Comparison of ENCODE assay signal across 23 mouse cellular contexts in genomic region chr4:63356981-63357570, GRCm38 (mm10). TPM values are rescaled to one million over a fixed set of nuclear protein-coding genes. Genes with fewer than 3 reads are reported as not detected.
DNase-seq lines count a peak whose midpoint lies in the region; ATAC-seq lines count a peak whose summit lies in the region.
"Had no signal": no experiment of that assay in that cellular context is flagged by ENCODE, and none has a peak within 500 bp of the region (broad histone marks: within the 10 kb centered on the region; RNA-seq: fewer than 3 reads in every experiment).

No protein-coding gene starts in this region.

- no peak for ATAC-seq in kidney, embryonic 14.5 days (ENCODE audit: low FRiP score, low TSS enrichment)

- intact Hi-C loops in gastrocnemius, postnatal 14 days (cut with DNase I; ENCODE audit: low total_unique reads) = no loop called here

- H3K36me3 ChIP-seq in kidney, embryonic 14.5 days (ENCODE audit: control insufficient read depth, insufficient read depth, low read length) = no peaks in the 10 kb centered on the region
- H3K36me3 ChIP-seq: forebrain, embryonic 12.5 days; G1E; heart, embryonic 10.5 days; limb, embryonic 13.5 days had no signal

- no peaks in the 10 kb centered on the region for H3K9me3 ChIP-seq in kidney, embryonic 14.5 days (ENCODE audit: control insufficient read depth, low read length)
- H3K9me3 ChIP-seq: forebrain, embryonic 12.5 days; heart, embryonic 10.5 days; limb, embryonic 13.5 days had no signal

- no peak overlapping the region for H3K4me3 ChIP-seq in kidney, embryonic 14.5 days (ENCODE audit: low read length)
- H3K4me3 ChIP-seq: forebrain, embryonic 12.5 days; heart, embryonic 10.5 days; limb, embryonic 13.5 days had no signal

- H3K9ac ChIP-seq in kidney, embryonic 14.5 days (ENCODE audit: low read depth, low read length) = no peak overlapping the region
- H3K9ac ChIP-seq: forebrain, embryonic 12.5 days; limb, embryonic 13.5 days had no signal

- H3K27ac ChIP-seq in kidney, embryonic 14.5 days (ENCODE audit: low read depth, low read length) = no peak overlapping the region
- H3K27ac ChIP-seq: forebrain, embryonic 12.5 days; heart, embryonic 10.5 days; kidney, postnatal 0 days; limb, embryonic 13.5 days; macrophage; stomach, postnatal 0 days had no signal

- H3K4me2 ChIP-seq in kidney, embryonic 14.5 days (replicated peaks; ENCODE audit: low read depth, low read length) = no peak overlapping the region
- H3K4me2 ChIP-seq: forebrain, embryonic 12.5 days; limb, embryonic 13.5 days had no signal

- H3K4me1 ChIP-seq in kidney, embryonic 14.5 days (ENCODE audit: control insufficient read depth, insufficient read depth, low read length) = no peaks in the 10 kb centered on the region
- H3K4me1 ChIP-seq: forebrain, embryonic 12.5 days; limb, embryonic 13.5 days had no signal

- WGBS in kidney, embryonic 14.5 days = 54% methylated on average over 2 of the region's 2 CpGs

- no peaks in the 10 kb centered on the region for H3K27me3 ChIP-seq in kidney, embryonic 14.5 days (ENCODE audit: control insufficient read depth, insufficient read depth, low read length)
- H3K27me3 ChIP-seq: forebrain, embryonic 12.5 days; limb, embryonic 13.5 days had no signal

- DNase-seq in gastrocnemius, adult 18-20 months (ENCODE audit: low spot score) = peak; percentile 52
- no peak for DNase-seq in gastrocnemius, postnatal 14 days
- DNase-seq in adipocyte (ENCODE audit: low spot score) = peak; percentile 79
- peak; percentile 22 for DNase-seq in induced T-regulatory cell, adult 2 months (ENCODE audit: low read depth)
- peak; percentile 36 for DNase-seq in lung, postnatal 25 days (ENCODE audit: low spot score)
- no peak for DNase-seq in Muller cell, postnatal 12 days (ENCODE audit: inconsistent ontology term)
- DNase-seq in urinary bladder, postnatal 25 days (ENCODE audit: low spot score) = no peak
- DNase-seq: cerebellum, adult 18-20 months; embryo, embryonic 11 days; heart, postnatal 4 days; layer of hippocampus, adult 9-11 months; midbrain, embryonic 14.5 days had no signal

RNA-seq across cellular contexts. Expression of gene Orm3, which starts 1.1 kb away (rescaled TPM):
- not detected for total RNA-seq in gastrocnemius, adult 18-20 months (2021)
- total RNA-seq in gastrocnemius, postnatal 14 days (2021) = not detected
- not detected in 2 replicates for polyA plus RNA-seq in kidney, embryonic 14.5 days (2014; fragmentation: Nextera tagmentation; extraction: Ambion mirVana)
- total RNA-seq: G1E; heart, postnatal 4 days had no signal
- polyA plus RNA-seq: forebrain, embryonic 12.5 days; G1E; heart, embryonic 10.5 days; intestine, embryonic 14.5 days; kidney, postnatal 0 days; limb, embryonic 13.5 days; macrophage; midbrain, embryonic 14.5 days; neural tube, embryonic 11.5 days; spleen, adult 2 months; stomach, postnatal 0 days had no signal

RNA-seq across cellular contexts. Expression of gene Orm2, which starts 5.2 kb away (rescaled TPM):
- total RNA-seq in gastrocnemius, adult 18-20 months (2021) = under 1 TPM in 1 of 2 experiments, not detected in 1; 0.47 TPM
- not detected for total RNA-seq in gastrocnemius, postnatal 14 days (2021)
- polyA plus RNA-seq in kidney, embryonic 14.5 days (2014; fragmentation: Nextera tagmentation; extraction: Ambion mirVana) = not detected in 2 replicates
- total RNA-seq: G1E; heart, postnatal 4 days had no signal
- polyA plus RNA-seq: forebrain, embryonic 12.5 days; G1E; heart, embryonic 10.5 days; intestine, embryonic 14.5 days; kidney, postnatal 0 days; limb, embryonic 13.5 days; macrophage; midbrain, embryonic 14.5 days; neural tube, embryonic 11.5 days; spleen, adult 2 months; stomach, postnatal 0 days had no signal

RNA-seq across cellular contexts. Expression of gene Orm1, which starts 12.7 kb away (rescaled TPM):
- total RNA-seq in gastrocnemius, adult 18-20 months (2021) = 1 to 10 TPM in 1 of 2 experiments, under 1 TPM in 1; 0.62 to 5.0 TPM
- not detected for total RNA-seq in gastrocnemius, postnatal 14 days (2021)
- polyA plus RNA-seq in kidney, embryonic 14.5 days (2014; fragmentation: Nextera tagmentation; extraction: Ambion mirVana) = not detected in 2 replicates
- total RNA-seq: G1E; heart, postnatal 4 days had no signal
- polyA plus RNA-seq: forebrain, embryonic 12.5 days; G1E; heart, embryonic 10.5 days; intestine, embryonic 14.5 days; kidney, postnatal 0 days; limb, embryonic 13.5 days; midbrain, embryonic 14.5 days; neural tube, embryonic 11.5 days had no signal

RNA-seq across cellular contexts. Expression of gene Akna, which starts 46.1 kb away (rescaled TPM):
- total RNA-seq in gastrocnemius, adult 18-20 months (2021) = 1 to 10 TPM in 1 of 2 experiments, under 1 TPM in 1; 0.82 to 1.5 TPM
- 1 to 10 TPM; 2.1 to 2.4 TPM for total RNA-seq in gastrocnemius, postnatal 14 days (2021)
- 4.1 and 7.3 TPM in 2 replicates for polyA plus RNA-seq in kidney, embryonic 14.5 days (2014; fragmentation: Nextera tagmentation; extraction: Ambion mirVana)

Comparison
In these comparisons a context has a peak if more than half of its experiments do, and no peak if none do; other contexts are left out.
1. DNase-seq: peak in gastrocnemius, adult 18-20 months (single experiment), adipocyte (single experiment), induced T-regulatory cell, adult 2 months (single experiment) and lung, postnatal 25 days (single experiment); none in gastrocnemius, postnatal 14 days (single experiment), Muller cell, postnatal 12 days (single experiment) and urinary bladder, postnatal 25 days (single experiment).